In the genomic region with DNA sequence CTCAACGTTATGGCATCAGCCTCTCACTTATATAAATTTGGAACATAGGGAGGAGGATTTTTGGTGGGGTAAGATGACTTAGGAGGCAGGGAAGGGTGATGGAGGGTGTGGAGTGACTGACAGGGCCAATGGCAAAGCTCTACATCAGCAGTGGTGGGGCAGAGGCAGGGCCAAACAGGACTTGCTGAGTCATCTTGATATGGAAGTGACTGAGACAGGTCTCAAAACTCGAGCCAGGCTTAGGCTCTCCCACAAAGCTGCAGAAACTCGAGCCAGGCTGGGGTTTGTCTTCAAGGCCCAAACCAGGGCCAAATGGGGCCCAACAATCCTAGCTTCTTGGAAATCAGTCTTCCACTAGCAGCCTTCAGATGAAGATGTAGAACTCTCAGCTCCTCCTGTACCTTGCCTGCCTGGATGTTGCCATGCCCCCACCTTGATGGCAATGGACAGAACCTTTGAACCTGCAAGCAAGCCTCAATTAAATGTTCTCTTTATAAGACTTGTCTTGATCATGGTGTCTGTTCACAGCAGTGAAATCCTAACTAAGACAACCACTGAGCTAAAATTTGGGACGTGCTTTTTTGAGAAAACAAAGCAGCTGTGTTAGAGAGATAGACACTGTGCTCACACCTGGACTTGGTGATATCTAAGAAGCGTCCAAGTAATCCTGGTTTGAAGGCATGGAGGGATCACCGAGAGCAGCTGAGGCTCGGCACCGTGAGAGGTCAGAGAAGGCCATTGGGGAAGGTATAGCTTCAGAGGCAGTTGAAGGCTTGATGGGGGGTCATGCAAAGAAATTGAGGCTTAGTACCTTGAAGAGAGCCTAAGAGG, we compare ENCODE assay signal across 17 mouse cellular contexts. TPM values are rescaled to one million over a fixed set of nuclear protein-coding genes. Genes with fewer than 3 reads are reported as not detected.
A peak's percentile ranks its signal among the peaks of the same experiment; 100 is the strongest.
DNase-seq lines count a peak whose midpoint lies in the region; ATAC-seq lines count a peak whose summit lies in the region.
"Had no signal": no experiment of that assay in that cellular context is flagged by ENCODE, and none has a peak within 500 bp of the region (broad histone marks: within the 10 kb centered on the region; RNA-seq: fewer than 3 reads in every experiment).

No protein-coding gene starts in this region.

- peaks cover 9% of the 10 kb centered on the region for H3K9me3 ChIP-seq in heart, embryonic 12.5 days (replicated peaks)
- H3K9me3 ChIP-seq in midbrain, embryonic 13.5 days, result 0 out of 2 replicates have a peak, but pooled peaks cover 3% of the 10 kb centered on the region
- H3K9me3 ChIP-seq: limb, embryonic 15.5 days had no signal

- ATAC-seq in heart, embryonic 12.5 days (ENCODE audit: insufficient number of reproducible peaks, low FRiP score), result peak; percentile 84
- no peak for ATAC-seq in midbrain, embryonic 13.5 days
- ATAC-seq: inflammation-experienced regulatory T-cells, adult 6 months had no signal

- DNase-seq in heart, adult 8-10 months (ENCODE audit: low spot score), result no peak
- DNase-seq in MEL-GATA-1-ER (ENCODE audit: extremely low read depth, low read depth) (peak; percentile 87), liver (peak; percentile 82)
- DNase-seq in natural killer cell, adult 2 months (ENCODE audit: low spot score in 2 of 2), result no peak
- DNase-seq in adrenal gland, postnatal 36 days, result no peak
- DNase-seq: adrenal gland, adult 8-10 months; cerebellum, adult 9-11 months; embryo, embryonic 11 days; gastrocnemius, postnatal 10 days; kidney, adult 9 months; lung, postnatal 36 days had no signal

- H3K4me3 ChIP-seq in heart, embryonic 12.5 days, result no peak overlapping the region
- no peak overlapping the region for H3K4me3 ChIP-seq in midbrain, embryonic 13.5 days (replicated peaks)
- H3K4me3 ChIP-seq: heart, embryonic 13.5 days; limb, embryonic 15.5 days had no signal

- H3K27me3 ChIP-seq in heart, embryonic 12.5 days (replicated peaks), result no peaks in the 10 kb centered on the region
- H3K27me3 ChIP-seq in midbrain, embryonic 13.5 days, result no peaks in the 10 kb centered on the region
- H3K27me3 ChIP-seq: heart, embryonic 13.5 days; limb, embryonic 15.5 days had no signal

- H3K4me1 ChIP-seq in heart, embryonic 12.5 days (replicated peaks), result peaks cover 10% of the 10 kb centered on the region
- peaks cover 8% of the 10 kb centered on the region for H3K4me1 ChIP-seq in midbrain, embryonic 13.5 days (replicated peaks)

- H3K9ac ChIP-seq in heart, embryonic 12.5 days, result no peak overlapping the region
- H3K9ac ChIP-seq in midbrain, embryonic 13.5 days (replicated peaks), result no peak overlapping the region
- H3K9ac ChIP-seq: heart, embryonic 13.5 days; limb, embryonic 15.5 days had no signal

- H3K4me2 ChIP-seq in heart, embryonic 12.5 days, result no peak overlapping the region
- no peak overlapping the region for H3K4me2 ChIP-seq in midbrain, embryonic 13.5 days (replicated peaks)
- H3K4me2 ChIP-seq: heart, embryonic 13.5 days; limb, embryonic 15.5 days; midbrain, embryonic 11.5 days had no signal

- no peaks in the 10 kb centered on the region for H3K36me3 ChIP-seq in heart, embryonic 12.5 days
- H3K36me3 ChIP-seq in midbrain, embryonic 13.5 days, result no peaks in the 10 kb centered on the region
- H3K36me3 ChIP-seq: heart, embryonic 13.5 days; limb, embryonic 15.5 days had no signal

- H3K27ac ChIP-seq in heart, embryonic 12.5 days (ENCODE audit: poor library complexity, severe bottlenecking), result 0 out of 2 replicates have a peak overlapping the region, but pooled peaks have one; percentile 23
- no peak overlapping the region for H3K27ac ChIP-seq in midbrain, embryonic 13.5 days
- H3K27ac ChIP-seq: heart, embryonic 13.5 days; limb, embryonic 15.5 days had no signal

- WGBS in heart, embryonic 12.5 days, result 67% methylated on average over 8 of the region's 8 CpGs
- 83% methylated on average over 8 of the region's 8 CpGs for WGBS in midbrain, embryonic 13.5 days

RNA-seq across cellular contexts. Expression of gene Zfp810, which starts 15.1 kb away (rescaled TPM):
- polyA plus RNA-seq in heart, embryonic 12.5 days (2016; fragmentation: Nextera tagmentation; extraction: Ambion mirVana), result 14.4 and 15.9 TPM in 2 replicates
- 1 to 10 TPM; 4.5 to 8.9 (median 6.3) TPM for total RNA-seq in heart, adult 8-10 months (2022)
- total RNA-seq in adrenal gland, postnatal 36 days (2021), result 1 to 10 TPM; 5.3 to 8.3 TPM
- polyA plus RNA-seq in midbrain, embryonic 13.5 days (2015; fragmentation: Nextera tagmentation; extraction: Ambion mirVana), result 39.9 and 43.3 TPM in 2 replicates

Comparison
In these comparisons a context has a peak if more than half of its experiments do, and no peak if none do; other contexts are left out.
1. DNase-seq: peak in MEL-GATA-1-ER (single experiment) and liver (single experiment); none in heart, adult 8-10 months (single experiment), natural killer cell, adult 2 months (0 of 2) and adrenal gland, postnatal 36 days (0 of 2).